ENCODE assay signal across 19 mouse cellular contexts in genomic region chr17:10366577-10366976, GRCm38 (mm10). TPM values are rescaled to one million over a fixed set of nuclear protein-coding genes. Genes with fewer than 3 reads are reported as not detected.
DNase-seq lines count a peak whose midpoint lies in the region; ATAC-seq lines count a peak whose summit lies in the region.
"Had no signal": no experiment of that assay in that cellular context is flagged by ENCODE, and none has a peak within 500 bp of the region (broad histone marks: within the 10 kb centered on the region; RNA-seq: fewer than 3 reads in every experiment).

No protein-coding gene starts in this region.

- H3K4me1 ChIP-seq in heart, embryonic 14.5 days (ENCODE audit: control insufficient read depth in 2 of 2, insufficient read depth in 2 of 2, low read length in 2 of 2) = peaks cover 41 to 54% of the 10 kb centered on the region in 2 experiments
- H3K4me1 ChIP-seq in kidney, embryonic 16.5 days (ENCODE audit: insufficient read depth, low read length) = no peaks in the 10 kb centered on the region
- H3K4me1 ChIP-seq in brown adipose tissue, adult 24 weeks (ENCODE audit: control insufficient read depth, insufficient read depth, insufficient read length, low read length) = peaks cover 20% of the 10 kb centered on the region

- no peak overlapping the region for H3K4me2 ChIP-seq in heart, embryonic 14.5 days (ENCODE audit: low read length)
- H3K4me2 ChIP-seq in kidney, embryonic 16.5 days (replicated peaks; ENCODE audit: low read depth, low read length) = no peak overlapping the region
- H3K4me2 ChIP-seq: neural tube, embryonic 15.5 days had no signal

- H3K27me3 ChIP-seq in heart, embryonic 14.5 days (ENCODE audit: control insufficient read depth, insufficient read depth, low read length) = no peaks in the 10 kb centered on the region
- H3K27me3 ChIP-seq in kidney, embryonic 16.5 days (ENCODE audit: insufficient read depth, low read length) = no peaks in the 10 kb centered on the region
- H3K27me3 ChIP-seq: neural tube, embryonic 15.5 days had no signal

- peak overlapping the region; percentile 47 to 71 for H3K27ac ChIP-seq in heart, embryonic 14.5 days (replicated peaks in 1 of 2; ENCODE audit: control insufficient read depth in 1 of 2, insufficient read depth in 1 of 2, low read depth in 2 of 2, low read length in 2 of 2)
- no peak overlapping the region for H3K27ac ChIP-seq in kidney, embryonic 16.5 days (ENCODE audit: low read length)
- H3K27ac ChIP-seq in brown adipose tissue, adult 24 weeks (replicated peaks; ENCODE audit: low read depth, low read length) = peak overlapping the region; percentile 46
- H3K27ac ChIP-seq: left cerebral cortex, adult 2 months; neural tube, embryonic 15.5 days had no signal

- 69% methylated on average over 4 of the region's 4 CpGs for WGBS in heart, embryonic 14.5 days
- 79% methylated on average over 4 of the region's 4 CpGs for WGBS in kidney, embryonic 16.5 days

- H3K36me3 ChIP-seq in heart, embryonic 14.5 days (ENCODE audit: control insufficient read depth, insufficient read depth, low read length) = no peaks in the 10 kb centered on the region
- H3K36me3 ChIP-seq in kidney, embryonic 16.5 days (ENCODE audit: insufficient read depth, low read length) = no peaks in the 10 kb centered on the region
- H3K36me3 ChIP-seq: G1E; neural tube, embryonic 15.5 days had no signal

- DNase-seq in heart, adult 9 months (ENCODE audit: low spot score in 2 of 2) = no peak
- no peak for DNase-seq in kidney, postnatal 25 days
- peak; percentile 95 for DNase-seq in ES-CJ7 (ENCODE audit: low read depth, low spot score)
- no peak for DNase-seq in testis, postnatal 14 days (ENCODE audit: low spot score)
- DNase-seq: cerebellum, adult 11-12 months; cerebellum, postnatal 14 days; kidney, postnatal 10 days; left cerebral cortex, postnatal 4 days; liver; right cerebral cortex, postnatal 14 days had no signal

- no peak overlapping the region for H3K9ac ChIP-seq in heart, embryonic 14.5 days (ENCODE audit: low read length)
- H3K9ac ChIP-seq in kidney, embryonic 16.5 days (replicated peaks; ENCODE audit: low read length) = no peak overlapping the region
- H3K9ac ChIP-seq: neural tube, embryonic 15.5 days had no signal

- H3K9me3 ChIP-seq in heart, embryonic 14.5 days (ENCODE audit: control insufficient read depth, low read length) = no peaks in the 10 kb centered on the region
- H3K9me3 ChIP-seq in kidney, embryonic 16.5 days (ENCODE audit: low read length) = no peaks in the 10 kb centered on the region
- H3K9me3 ChIP-seq: G1E; neural tube, embryonic 15.5 days had no signal

- no peak for ATAC-seq in heart, embryonic 14.5 days (ENCODE audit: insufficient number of reproducible peaks, insufficient read depth, low FRiP score, low read depth)
- ATAC-seq in kidney, embryonic 16.5 days (ENCODE audit: low FRiP score, low TSS enrichment) = 0 out of 2 replicates have a peak, but pooled peaks have one; percentile 4
- ATAC-seq: hindbrain, embryonic 16.5 days; intestine, embryonic 16.5 days; midbrain, embryonic 16.5 days had no signal

- no peak overlapping the region for H3K4me3 ChIP-seq in heart, embryonic 14.5 days (ENCODE audit: control insufficient read depth in 1 of 2, insufficient read depth in 1 of 2, low read depth in 1 of 2, low read length in 2 of 2)
- H3K4me3 ChIP-seq in kidney, embryonic 16.5 days (ENCODE audit: low read length) = no peak overlapping the region
- no peak overlapping the region for H3K4me3 ChIP-seq in brown adipose tissue, adult 24 weeks (ENCODE audit: insufficient read depth, low read depth, low read length)
- H3K4me3 ChIP-seq: left cerebral cortex, adult 2 months; neural tube, embryonic 15.5 days had no signal

RNA-seq across cellular contexts. Expression of gene Qk, which starts 46.9 kb away (rescaled TPM):
- 71.8 and 76.2 TPM in 2 replicates for polyA plus RNA-seq in heart, embryonic 14.5 days (2014; fragmentation: Nextera tagmentation; extraction: Ambion mirVana)
- polyA plus RNA-seq in kidney, embryonic 16.5 days (2015; fragmentation: Nextera tagmentation; extraction: Ambion mirVana) = 22.5 and 30.5 TPM in 2 replicates
- 165 and 326 TPM in 2 replicates for polyA plus RNA-seq in brown adipose tissue, adult 24 weeks (2012; ENCODE audit: insufficient read depth, insufficient read length, missing spikeins)
